10 mouse cellular contexts compared by ENCODE assay signal in genomic region chr3:35720801-35721200, GRCm38 (mm10). TPM values are rescaled to one million over a fixed set of nuclear protein-coding genes. Genes with fewer than 3 reads are reported as not detected.
A peak's percentile ranks its signal among the peaks of the same experiment; 100 is the strongest.
DNase-seq lines count a peak whose midpoint lies in the region; ATAC-seq and TF ChIP-seq lines count a peak whose summit lies in the region.
"Had no signal": no experiment of that assay in that cellular context is flagged by ENCODE, and none has a peak within 500 bp of the region (broad histone marks: within the 10 kb centered on the region; RNA-seq: fewer than 3 reads in every experiment).

No protein-coding gene starts in this region.

- DNase-seq in CD4-positive, CD25-positive, alpha-beta regulatory T cell, adult 2 months (ENCODE audit: low read depth, low spot score) = peak; percentile 90
- DNase-seq in G1E (ENCODE audit: low spot score) = peak; percentile 35
- no peak for DNase-seq in heart, postnatal 4 days
- no peak for DNase-seq in right cerebral cortex, adult 18-20 months
- DNase-seq in right cerebral cortex, postnatal 4 days = no peak
- no peak for DNase-seq in layer of hippocampus, adult 2 months (ENCODE audit: low spot score in 2 of 2)
- DNase-seq: cerebellum, adult 9-11 months; gastrocnemius, postnatal 25 days had no signal

- no peaks in the 10 kb centered on the region for H3K9me3 ChIP-seq in G1E (replicated peaks)

- H3K27ac ChIP-seq in layer of hippocampus, adult 2 months = no peak overlapping the region

- no peaks in the 10 kb centered on the region for H3K36me3 ChIP-seq in G1E (replicated peaks)

- no peak overlapping the region for H3K4me3 ChIP-seq in G1E (ENCODE audit: low read depth, low read length)
- H3K4me3 ChIP-seq in layer of hippocampus, adult 2 months = no peak overlapping the region

- H3K4me1 ChIP-seq in G1E (ENCODE audit: insufficient read depth, low read depth, low read length) = peaks cover 43% of the 10 kb centered on the region

- ATAC-seq in G1E (ENCODE audit: extremely low read depth, insufficient number of reproducible peaks, low FRiP score, poor library complexity, severe bottlenecking) = peak; percentile 49; the same call in 1 of the 2 replicates
- peak; percentile 93 for ATAC-seq in inflammation-experienced regulatory T-cells, adult 6 months
- peak; percentile 92 for ATAC-seq in neutrophil, adult 5-6 weeks (ENCODE audit: extremely low read depth, insufficient number of reproducible peaks, low FRiP score, poor library complexity, severe bottlenecking)

- H3K27me3 ChIP-seq in G1E (ENCODE audit: insufficient read depth, low read length) = no peaks in the 10 kb centered on the region

- no peak for TF ChIP-seq CTCF in G1E (IDR thresholded peaks at IDR 0.05; ENCODE audit: low read depth, low read length)
- no peak for TF ChIP-seq CTCF in layer of hippocampus, adult 2 months (conservative IDR thresholded peaks at IDR 0.05)

RNA-seq across cellular contexts. Expression of gene Atp11b, which starts 33.1 kb away (rescaled TPM):
- 167 and 207 TPM in 2 replicates for total RNA-seq in G1E (2014; fragmentation: Nextera tagmentation)
- 112 and 121 TPM in 2 replicates for total RNA-seq in G1E (2017)
- 28.3 and 29.9 TPM in 2 replicates for polyA plus RNA-seq in G1E (2012)
- polyA plus RNA-seq in inflammation-experienced regulatory T-cells, adult 6 months (2017; shearing (Covaris generic)) = 10 to 100 TPM; 51.2 to 60.5 (median 53.6) TPM
- 150 and 157 TPM in 2 replicates for total RNA-seq in neutrophil, adult 5-6 weeks (2017)
- 10 to 100 TPM; 32.1 to 38.4 TPM for total RNA-seq in heart, postnatal 4 days (2021)
- total RNA-seq in layer of hippocampus, adult 2 months (2021) = 10 to 100 TPM; 89.9 to 91.9 TPM

Comparison
In these comparisons a context has a peak if more than half of its experiments do, and no peak if none do; other contexts are left out.
1. DNase-seq: peak in CD4-positive, CD25-positive, alpha-beta regulatory T cell, adult 2 months (single experiment) and G1E (single experiment); none in heart, postnatal 4 days (single experiment), right cerebral cortex, adult 18-20 months (single experiment), right cerebral cortex, postnatal 4 days (single experiment) and layer of hippocampus, adult 2 months (0 of 2).
2. Peak in every context shown above with its lines, with median percentiles within 50 percentile points of each other: ATAC-seq.